Mouse (Mus musculus) gastrocnemius, adult 8-10 months (tissue): Measurements from ENCODE around the gene Ighmbp2. TPM values are rescaled to one million over a fixed set of nuclear protein-coding genes. Genes with fewer than 3 reads are reported as not detected.
A peak's percentile ranks its signal among the peaks of the same experiment; 100 is the strongest.
"Not testable (repeated sequence)": the region's sequence is repeated elsewhere in the genome, so short reads cannot be mapped to it uniquely, and the experiment has no call there.

Source experiments
- DNase-seq, 2 experiments: peaks; one replicate each; pipeline ENCODE4 v3.0.0; 2022; ENCODE audit warnings: low spot score in 2 of 2
- total RNA-seq, 4 experiments: library from RNA; stranded (reverse); gene quantifications; 2 replicates each; pipeline ENCODE4 v1.2.4; 2022

Gene Ighmbp2
- total RNA-seq, 4 experiments from 2014 or later: 4.2 to 5.5 (median 4.6) TPM

- DNase-seq: no peak
These were observed 6.2 kb upstream of the Ighmbp2 start for GRCm38 (mm10) chr19:3289006-3289405.

DNA sequence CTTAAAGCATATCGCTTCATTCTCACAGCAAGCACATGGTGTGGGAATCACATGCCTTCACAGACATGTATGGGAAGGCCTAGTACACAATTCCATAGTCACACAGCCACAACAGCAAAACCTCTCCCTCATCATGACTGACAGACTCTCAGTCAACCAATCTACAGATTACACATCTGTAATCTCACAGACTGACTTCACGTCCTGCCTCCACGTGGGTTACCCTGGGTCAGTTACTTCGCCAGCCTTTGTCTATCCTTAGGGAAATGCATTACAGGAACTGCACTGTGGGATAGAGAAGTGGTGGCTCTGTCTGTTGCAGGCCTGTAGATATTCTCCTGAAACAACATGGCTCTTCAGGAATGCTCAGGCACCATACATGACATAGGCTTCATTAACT is 931 bp downstream of the Ighmbp2 start:
- no peak for DNase-seq

DNA sequence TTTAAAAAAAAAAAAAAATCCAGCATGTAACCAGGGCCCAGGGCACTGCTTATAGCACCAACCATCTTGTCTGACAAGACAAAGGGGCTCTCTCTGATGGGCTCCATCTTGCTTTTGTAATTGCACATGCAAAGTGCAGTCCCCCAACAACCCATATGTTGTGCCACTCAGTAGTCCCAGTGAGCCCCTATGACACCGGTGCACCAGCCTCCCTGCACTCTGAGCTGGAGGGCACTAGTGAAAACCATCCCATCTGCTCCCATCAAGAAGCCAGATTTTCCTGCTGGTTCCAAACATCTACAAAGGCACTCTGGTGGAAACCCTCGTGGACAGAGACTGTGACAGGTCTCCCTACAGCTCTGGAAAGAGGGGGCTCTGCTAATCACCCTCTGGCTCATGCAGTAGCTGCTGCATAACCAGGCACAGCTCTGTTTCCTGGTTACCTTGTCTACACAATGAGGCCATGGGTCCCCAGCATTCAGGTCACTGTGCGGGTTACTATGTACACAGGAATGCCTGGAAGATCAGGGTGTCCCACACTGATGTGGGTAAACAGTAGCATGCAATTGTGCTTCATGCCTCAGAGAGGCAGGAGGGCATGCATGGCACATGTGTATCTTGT is 7.0 kb downstream of the Ighmbp2 start:
- no peak for DNase-seq

DNA sequence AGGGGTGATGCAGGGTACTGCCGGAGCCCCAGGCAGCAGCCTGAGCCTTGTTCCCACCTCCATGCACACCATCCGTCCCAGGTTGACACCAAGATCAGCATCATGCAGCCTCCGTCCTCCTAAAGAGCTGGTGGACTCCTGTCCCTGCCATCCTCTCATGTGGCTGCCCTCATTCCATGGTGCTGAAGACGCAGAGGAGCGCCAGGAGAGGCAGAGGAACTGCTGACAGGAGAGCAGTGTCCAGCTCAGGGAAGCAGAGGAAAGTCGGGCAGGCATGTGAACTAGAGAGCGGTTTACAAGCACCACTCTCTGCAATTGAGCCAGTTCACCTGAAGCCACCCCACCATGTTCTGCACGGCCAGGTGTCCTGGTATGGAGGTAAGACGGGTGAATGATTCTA is 9.5 kb downstream of the Ighmbp2 start:
- no peak for DNase-seq

- DNase-seq: no peak
These were observed 11.5 kb downstream of the Ighmbp2 start for GRCm38 (mm10) chr19:3271366-3271765.

DNA sequence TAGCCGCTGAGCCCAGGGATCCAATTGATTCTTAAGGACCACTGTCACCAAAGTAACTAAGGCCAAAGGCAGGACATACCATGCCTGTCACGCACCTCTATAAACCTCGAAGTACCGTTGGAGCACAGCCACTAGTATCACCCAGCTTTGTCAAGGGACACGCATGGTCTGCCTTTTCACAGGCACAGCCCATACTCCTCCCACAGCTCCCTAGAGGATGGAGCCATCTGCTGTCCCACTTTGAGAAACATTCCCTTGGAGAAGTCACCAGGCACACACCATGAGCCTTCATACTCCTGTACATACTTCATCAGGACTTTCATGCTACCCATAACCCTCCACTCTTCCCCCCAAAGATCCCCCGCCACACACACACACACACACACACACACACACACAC is 13.0 kb downstream of the Ighmbp2 start:
- no peak for DNase-seq

- DNase-seq: no peak
These were observed 13.5 kb downstream of the Ighmbp2 start for GRCm38 (mm10) chr19:3269279-3269678.

GRCm38 (mm10) chr19:3268218-3268980 is 14.4 kb downstream of the Ighmbp2 start:
- peak in 1 of 2 experiments; percentile 1 for DNase-seq

- DNase-seq: peak in 1 of 2 experiments; percentile 1
These were observed 15.5 kb downstream of the Ighmbp2 start for GRCm38 (mm10) chr19:3267340-3267739.

GRCm38 (mm10) chr19:3266676-3267075 is 16.1 kb downstream of the Ighmbp2 start:
- DNase-seq: peak in 1 of 2 experiments; percentile 1

DNA sequence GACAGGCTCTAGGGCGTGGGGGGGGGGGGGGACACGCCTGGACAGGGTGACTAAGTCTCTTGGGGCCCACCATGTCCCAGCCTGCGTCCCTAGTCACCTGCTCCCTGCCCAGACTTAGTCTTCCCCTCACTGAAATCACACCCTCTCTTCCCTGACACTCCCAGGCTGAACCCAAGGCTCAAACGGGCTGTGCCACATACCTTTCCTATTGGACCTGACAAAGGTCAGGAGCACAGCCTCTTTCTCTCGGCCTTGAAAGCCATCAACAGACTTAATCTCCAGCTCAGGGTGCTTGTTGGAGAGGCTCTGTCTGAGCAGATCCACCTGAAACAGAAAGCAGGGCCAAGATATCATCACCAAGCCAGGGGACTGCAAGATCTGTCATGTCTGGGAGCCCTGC is 16.7 kb downstream of the Ighmbp2 start:
- peak in 1 of 2 experiments; percentile 0 for DNase-seq

GRCm38 (mm10) chr19:3265180-3265579 is 17.6 kb downstream of the Ighmbp2 start:
- DNase-seq: peak in 1 of 2 experiments; percentile 1

GRCm38 (mm10) chr19:3264348-3264747 is 18.5 kb downstream of the Ighmbp2 start:
- no peak for DNase-seq

DNA sequence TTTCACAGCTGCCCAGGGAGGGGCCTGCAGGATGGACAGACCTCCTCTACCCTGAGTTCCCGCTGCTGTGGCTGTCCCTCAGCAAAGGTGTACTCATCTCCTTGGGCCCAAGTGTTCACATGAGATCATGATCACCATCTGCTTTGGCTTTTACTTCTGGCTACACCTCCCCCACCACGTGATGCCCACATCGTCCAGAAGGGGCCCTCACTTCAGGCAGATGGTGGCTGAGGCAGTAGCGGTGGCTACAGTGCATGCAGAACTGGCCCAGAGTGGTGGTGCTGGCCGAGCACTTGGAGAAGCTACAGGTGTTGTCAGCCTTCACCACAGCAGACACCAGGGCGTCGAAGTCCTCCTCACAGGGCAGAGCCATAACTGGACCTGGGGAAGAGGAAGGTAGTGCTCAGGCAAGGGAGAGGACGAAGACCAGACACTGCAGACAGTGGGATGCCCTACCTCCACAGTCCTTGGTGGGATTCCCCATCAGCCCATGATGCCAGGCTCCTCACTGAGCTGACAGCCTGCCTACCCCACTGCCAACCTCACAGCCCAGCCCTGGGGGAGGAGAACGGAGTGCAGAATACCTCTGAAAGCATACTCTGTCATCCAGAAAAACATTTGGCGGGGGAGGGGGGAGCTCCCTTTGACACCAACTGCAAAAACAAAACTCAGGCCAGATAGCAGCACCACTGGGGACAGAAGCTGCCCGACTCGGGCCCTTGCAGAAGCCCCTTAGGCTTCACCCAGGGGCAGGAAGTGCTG is 20.9 kb downstream of the Ighmbp2 start:
- DNase-seq: no peak

DNA sequence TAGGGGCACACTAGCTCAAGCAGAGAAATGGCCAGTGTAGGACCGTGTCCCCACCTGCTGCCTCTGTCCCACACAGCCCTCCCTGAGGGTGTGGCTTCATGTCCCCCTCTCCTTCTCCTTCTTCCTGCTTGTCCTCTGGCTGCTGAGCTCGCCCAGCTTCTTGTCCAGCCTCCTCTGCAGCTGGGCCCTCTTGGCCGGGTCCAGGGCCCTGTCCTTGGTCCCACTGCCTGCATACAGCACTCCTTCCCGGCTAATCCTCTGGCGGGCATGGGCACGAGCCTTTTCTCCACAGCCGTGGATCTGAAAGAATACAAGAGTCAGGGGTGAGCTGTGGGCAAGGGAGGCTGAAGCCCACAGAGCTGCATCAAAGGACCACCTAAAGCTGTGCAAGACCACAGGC is 21.5 kb downstream of the Ighmbp2 start:
- DNase-seq: no peak

DNA sequence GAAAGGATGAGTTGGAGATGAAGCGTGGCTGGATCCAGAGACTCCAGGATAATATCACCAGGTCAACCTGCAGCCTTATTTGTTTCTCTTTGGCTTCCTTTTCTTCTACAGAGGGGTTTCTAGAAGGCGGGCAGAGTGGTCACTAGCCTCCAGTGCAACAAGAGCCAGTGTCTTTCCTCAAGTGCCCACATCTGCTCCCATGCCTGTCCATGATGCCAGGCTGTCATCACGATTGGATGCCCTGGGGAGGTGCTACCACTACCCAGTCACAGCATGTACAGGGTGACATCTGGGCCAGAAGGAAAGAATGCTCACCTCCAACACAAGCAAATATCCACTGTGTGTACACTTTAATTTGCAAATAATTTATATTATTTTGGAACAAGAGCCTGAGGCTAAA is 22.2 kb downstream of the Ighmbp2 start:
- no peak for DNase-seq

GRCm38 (mm10) chr19:3260016-3260415 is 22.8 kb downstream of the Ighmbp2 start:
- DNase-seq: no peak

DNA sequence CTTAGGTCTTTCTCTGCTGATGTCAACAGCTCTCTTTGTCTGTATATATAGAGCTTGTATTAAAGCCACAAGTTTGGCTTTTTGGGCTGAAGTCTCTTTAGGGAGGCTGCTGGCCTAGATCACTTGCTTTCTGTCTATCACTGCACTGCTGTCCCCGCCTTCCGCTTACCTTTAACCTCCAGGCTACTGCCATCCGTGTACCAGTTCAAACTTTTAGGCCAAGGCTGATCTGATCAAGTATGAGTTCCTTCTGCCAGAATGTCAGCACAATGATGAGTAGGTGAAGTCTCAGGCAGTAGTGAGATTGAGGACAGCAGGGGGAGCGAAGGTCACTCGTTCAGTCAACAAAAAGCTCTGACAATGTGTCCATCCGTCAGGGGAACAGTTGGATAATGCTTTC is 57.6 kb downstream of the Ighmbp2 start:
- DNase-seq: not testable (repeated sequence)

GRCm38 (mm10) chr19:3214937-3215336 is 67.9 kb downstream of the Ighmbp2 start:
- DNase-seq: not testable (repeated sequence)
